Mouse (Mus musculus) ovary, postnatal 36 days (tissue): Measurements from ENCODE around the gene Ttll5.

Experiments used
- DNase-seq: peaks from one replicate; pipeline ENCODE4 v3.0.0; 2022; ENCODE audit warnings: low spot score, mixed read lengths

Ttll5 gene

DNA sequence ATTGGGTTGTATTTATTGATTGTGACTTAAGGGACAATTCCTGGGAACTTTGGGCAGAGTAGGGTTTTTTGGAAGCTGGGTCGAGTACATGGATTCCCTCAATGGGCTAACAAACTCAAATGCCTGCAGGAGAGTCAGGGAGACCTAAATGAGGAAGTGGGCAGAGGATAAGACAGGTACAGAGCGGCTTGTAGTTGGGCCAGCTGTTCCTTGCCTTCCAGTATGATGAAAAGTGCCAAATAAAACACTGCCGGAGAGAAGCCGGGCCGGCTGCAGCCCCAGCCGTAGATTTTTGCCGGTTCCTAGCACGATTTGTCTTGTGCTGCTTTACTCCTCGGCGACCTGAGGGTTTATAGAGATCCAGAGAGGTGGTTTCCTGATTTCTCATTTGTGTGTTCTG lies 104.1 kb downstream of the Ttll5 start:
- DNase-seq, result no peak

- DNase-seq, result no peak
These were observed 105.3 kb downstream of the Ttll5 start for GRCm38 (mm10) chr12:85929711-85930110.

DNA sequence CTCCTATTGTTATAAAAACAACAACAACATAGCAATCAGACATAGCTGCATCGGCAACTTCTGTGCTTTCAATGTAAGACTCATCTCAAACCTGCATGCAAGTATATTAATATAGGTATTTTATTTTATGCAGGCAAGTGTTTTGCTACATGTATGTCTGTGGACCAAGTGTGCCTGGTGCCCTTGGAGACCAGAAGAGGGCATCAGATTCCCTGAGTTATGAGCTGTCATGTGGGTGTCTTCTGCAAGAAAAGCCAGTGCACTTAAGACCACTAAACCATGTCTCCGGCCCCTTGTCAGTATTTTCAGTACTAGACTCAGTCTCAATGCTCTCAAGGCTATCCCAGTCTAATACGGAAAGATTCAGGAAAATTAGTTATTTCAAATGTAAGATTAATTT lies 106.3 kb downstream of the Ttll5 start:
- DNase-seq, result no peak

- no peak for DNase-seq
These were observed 108.8 kb downstream of the Ttll5 start for GRCm38 (mm10) chr12:85933241-85933640.

DNA sequence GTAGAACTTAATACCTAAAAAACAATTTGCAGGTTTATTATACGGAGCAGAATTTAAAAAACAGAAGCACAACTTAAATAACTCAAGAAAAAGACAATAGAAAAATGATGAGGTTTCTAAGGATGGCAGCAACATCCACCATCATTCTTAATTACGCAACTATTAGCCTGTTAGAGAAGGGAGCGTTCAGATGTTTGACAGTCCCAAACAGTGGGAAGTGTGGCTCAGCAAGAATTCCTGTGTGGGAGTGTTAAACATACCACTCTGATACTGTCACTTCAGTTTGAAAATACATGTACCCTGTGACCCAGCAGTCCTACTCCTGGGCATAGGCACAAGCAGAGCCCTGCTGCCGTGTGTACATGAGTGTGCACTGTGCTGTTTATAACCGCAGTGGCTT lies 112.9 kb downstream of the Ttll5 start:
- DNase-seq, result no peak

DNA sequence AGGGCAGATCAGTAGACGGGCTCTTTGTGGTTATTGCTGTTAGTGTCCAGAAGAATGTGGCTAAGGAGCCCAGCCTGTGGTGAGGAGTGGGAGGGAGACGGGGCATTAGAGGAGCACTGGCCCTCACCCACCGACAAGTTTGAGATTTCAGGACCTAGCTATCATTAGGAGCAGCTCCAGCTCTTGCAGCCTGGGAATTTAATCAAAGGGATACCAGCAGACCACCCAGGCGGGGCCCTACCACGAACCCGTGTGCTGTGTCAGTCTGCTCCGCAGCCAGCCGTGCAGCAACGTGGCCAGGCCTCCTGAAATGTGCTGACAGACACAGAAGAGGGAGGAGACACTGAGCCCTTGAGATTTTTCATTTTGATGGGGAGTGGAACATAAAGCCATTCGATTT lies 119.0 kb downstream of the Ttll5 start:
- DNase-seq, result no peak

DNA sequence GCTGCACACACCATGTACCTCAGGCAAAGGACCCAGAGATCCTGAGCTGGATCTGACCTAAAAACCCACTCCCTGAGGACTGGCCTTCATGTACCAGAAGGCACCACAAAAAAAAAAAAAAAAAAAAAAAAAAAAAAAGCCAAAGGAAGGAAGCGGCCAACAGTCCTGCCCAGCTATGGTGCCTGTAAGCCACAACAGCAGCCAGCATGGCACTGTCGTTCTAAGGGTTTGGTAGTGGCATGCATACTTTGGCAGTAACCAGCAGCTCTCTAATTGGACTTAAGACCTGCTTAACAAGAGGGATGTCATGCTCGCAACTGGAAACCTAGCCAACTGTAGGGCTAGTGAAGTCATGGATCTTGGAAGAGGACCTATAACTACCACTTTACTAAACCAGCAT lies 120.0 kb downstream of the Ttll5 start:
- DNase-seq, result no peak

DNA sequence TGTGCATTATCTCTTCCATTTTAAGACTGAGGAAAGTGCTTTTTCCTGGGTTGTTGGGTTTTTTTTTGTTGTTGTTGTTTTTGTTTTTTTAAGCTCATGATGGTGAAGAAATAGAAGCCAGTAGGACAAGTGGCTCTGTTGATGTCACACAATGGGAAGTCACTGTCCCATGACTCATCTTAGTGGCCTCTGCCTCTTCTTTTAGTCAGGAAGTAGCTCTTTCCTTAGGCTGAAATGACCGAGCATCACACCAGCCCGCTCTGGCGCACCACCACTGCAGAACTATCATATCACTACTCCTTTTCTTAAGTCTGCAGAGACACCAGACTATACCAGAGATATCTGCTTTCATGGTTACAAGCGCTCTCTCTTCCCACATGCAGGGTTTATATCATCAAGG lies 122.7 kb downstream of the Ttll5 start:
- no peak for DNase-seq

DNA sequence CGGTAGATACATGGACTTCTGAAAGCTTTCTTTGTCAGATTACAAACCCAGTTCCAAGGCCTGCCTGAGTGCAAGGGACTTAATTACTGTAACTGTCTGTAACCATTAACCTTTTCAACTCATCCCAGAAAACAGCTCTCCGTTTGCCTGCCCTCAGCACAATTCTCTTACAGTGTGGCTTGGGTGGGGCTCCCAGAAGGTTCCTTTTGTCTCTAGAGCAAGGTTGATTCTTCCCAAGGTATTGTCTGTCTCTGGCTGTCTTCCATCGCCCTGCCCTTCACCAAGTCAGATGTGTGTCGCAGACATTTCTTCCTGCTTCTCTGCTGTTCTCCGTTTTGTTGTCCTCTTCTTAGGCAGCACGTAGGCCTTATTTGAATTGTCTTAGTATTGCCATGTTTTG lies 125.2 kb downstream of the Ttll5 start:
- no peak for DNase-seq

DNA sequence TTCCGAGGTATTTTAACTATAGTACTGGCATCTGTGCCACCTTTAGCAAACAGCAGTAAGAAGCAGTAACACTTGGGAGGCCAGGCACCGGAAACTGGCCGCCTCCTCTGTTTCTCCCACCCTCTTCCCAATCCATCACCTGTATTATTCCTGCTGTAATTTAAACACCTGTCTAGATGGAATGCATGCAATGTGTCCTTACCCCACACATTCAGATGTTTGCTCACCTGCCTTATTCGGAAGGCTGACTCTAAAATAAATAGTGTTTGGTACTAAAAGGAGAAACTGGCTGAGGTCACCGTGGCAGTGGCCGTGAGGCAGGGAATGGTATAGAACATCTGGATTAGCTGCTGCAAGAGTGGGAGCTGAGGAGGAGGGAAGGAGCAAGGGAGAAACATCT lies 125.9 kb downstream of the Ttll5 start:
- DNase-seq, result no peak

GRCm38 (mm10) chr12:85951036-85951435 lies 126.6 kb downstream of the Ttll5 start:
- no peak for DNase-seq

DNA sequence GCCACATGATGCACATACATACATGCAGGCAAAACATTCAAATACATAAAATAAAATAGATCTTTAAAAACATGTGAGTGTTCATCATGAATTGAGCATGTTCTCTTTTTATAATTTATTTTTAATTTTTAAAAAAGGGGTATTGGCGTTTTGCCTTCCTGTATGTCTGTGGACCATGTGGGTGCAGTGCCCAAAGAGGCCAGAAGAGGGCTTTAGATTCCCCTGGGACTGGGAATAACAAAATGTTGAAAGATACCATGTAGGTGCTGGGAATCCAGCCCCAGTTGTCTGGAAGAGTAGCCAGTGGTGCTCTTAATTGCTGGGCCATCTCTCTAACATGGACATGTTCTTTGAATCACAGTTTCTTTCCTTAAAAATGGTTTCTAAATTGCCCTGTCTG lies 127.4 kb downstream of the Ttll5 start:
- DNase-seq, result no peak

- no peak for DNase-seq
These were observed 127.9 kb downstream of the Ttll5 start for GRCm38 (mm10) chr12:85952349-85952748.

DNA sequence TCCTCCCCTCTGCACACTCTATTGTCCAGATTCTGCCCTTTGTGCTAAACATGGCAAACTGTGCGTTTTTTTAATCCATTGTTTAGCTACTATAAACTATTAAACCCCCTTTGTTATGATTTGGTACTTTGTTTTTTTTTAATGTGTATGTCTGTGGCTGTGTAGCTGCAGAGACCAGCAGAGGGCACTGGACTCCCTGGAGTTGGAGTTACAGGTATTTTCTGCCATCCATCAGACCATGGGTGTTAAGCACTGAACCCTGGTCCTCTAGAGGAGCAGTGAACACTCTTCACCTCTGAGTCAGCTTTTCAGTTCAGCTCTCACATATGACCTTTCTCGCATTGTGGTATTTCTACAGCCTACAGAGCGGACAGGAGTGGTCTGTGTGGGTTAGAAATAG lies 129.7 kb downstream of the Ttll5 start:
- no peak for DNase-seq

DNA sequence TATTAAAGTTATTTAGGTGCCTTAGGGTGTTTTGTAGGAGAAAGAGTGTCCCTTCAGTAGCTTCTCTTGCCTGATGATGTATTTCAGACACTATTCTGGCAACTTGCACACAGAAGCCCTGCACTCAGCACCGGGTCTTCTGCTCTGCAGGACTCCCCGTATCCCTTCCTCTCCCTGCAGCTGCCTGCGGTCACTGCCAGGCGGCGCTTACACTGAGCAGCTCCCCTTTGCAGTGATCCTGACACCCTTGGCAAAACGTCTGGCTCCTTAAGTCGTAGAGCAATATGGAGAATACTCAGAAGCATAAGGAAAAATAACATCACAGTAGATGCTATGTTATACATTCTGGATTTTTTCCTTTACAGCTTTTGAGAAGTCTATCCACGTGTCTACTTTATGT lies 130.6 kb downstream of the Ttll5 start:
- no peak for DNase-seq

DNA sequence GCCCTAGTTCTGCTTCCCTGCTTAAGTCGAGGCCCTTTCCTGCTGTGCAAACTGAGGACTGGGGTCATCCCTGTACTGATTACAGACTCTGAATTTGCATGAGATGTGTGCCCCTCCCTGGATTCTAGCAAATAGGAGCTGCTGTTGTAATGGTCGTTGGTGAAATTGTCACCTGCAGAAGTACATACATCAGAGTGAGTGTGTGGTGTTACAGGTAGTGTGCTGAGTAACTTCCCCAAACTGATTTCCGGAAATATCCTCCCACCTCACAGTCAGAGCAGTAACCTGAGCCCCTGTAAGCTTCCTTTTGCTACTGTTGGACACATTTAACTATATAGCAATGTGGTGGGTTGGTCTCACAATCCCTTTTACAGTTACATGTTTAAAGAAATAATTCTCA lies 131.2 kb downstream of the Ttll5 start:
- no peak for DNase-seq

- DNase-seq, result no peak
These were observed 131.8 kb downstream of the Ttll5 start for GRCm38 (mm10) chr12:85956251-85956650.

DNA sequence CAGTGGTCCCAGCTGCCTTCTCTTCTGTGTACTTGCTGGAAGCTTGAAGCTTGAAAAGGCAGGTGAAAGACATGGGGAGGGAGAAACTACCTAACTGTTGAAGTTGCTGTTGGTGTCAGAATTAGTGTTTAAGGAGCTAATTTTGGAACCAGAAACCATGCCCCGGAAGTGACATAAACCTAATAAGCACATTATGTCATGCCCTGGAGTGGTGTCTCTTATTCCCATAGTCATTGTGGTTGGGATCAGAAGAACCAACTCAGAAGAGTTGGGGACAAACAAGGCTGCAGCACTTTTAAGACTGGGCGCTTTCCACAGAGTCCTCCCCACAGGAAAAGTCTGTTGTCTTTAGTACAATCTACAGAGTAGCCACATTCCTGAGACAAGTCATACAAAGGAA lies 134.0 kb downstream of the Ttll5 start:
- DNase-seq, result no peak

DNA sequence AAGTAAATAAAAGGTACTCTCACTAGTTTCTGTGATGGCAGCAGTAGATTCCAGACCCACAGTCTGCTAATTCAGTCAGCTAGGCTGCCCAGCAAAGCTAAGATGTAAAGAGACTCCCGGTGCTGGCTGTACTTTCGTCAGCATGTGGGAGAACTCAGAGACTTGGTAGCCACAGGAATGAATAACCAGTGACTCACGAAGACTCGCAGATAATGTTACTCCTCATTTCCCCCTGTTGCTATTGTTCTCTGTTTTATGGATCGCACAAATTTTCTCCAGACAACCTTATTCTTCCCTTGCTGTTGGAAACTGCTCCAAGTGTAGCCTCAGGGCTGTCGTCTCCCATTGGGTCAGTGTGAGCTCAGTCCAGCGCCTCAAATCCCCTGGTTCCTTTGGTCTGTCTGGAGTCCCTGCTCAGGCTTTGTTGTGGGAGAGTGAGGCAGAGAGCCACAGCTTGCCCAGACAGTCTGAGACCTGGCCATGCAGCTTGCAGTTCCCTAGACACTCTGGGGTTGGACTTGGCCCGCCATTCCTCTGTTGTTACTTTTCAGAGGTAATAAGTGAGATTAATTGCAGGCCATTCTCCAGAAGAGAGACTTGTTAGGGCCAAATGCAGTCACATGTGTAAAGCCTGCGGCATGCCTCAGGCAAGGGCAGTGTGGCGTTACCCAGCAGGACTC lies 135.5 kb downstream of the Ttll5 start:
- no peak for DNase-seq

DNA sequence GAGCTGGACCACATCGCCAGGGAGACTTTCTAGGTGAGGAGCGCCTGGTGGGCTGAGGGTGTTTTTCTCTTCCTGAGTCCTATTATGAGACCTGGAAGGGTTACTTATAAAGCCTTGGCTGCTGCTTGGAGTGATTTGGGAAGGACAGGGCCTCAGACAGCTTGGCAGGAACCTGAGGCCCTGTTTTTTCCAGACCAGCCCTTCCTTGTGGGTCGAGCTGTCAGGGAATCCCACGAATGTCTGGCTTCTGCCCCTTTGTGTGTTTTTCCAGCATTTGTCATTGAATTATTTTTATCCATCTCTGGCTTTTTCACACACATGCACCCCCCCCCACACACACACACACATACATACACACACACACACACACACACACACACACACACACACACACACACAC lies 136.2 kb downstream of the Ttll5 start:
- DNase-seq, result no peak

- no peak for DNase-seq
These were observed 138.7 kb downstream of the Ttll5 start for GRCm38 (mm10) chr12:85963160-85963559.

DNA sequence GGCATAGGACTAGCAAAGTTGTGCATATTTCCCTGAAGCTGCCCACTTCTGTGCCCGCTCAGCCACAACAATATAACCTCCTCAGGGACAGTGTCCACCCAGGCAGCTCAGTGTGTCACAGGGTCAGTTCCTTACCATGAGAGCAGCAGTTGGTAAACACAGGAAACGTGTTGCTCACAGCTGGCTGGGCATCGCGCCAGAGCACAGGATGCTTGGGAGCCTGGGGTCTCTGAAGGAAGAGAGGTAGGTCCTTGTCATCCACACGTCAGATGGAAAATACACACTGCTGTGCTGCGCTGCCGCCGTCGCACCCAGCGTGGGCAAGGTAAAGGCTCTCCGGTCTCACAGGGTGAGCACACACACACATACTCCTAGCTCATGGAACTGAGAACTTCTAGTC lies 139.2 kb downstream of the Ttll5 start:
- peak; percentile 31 for DNase-seq

DNA sequence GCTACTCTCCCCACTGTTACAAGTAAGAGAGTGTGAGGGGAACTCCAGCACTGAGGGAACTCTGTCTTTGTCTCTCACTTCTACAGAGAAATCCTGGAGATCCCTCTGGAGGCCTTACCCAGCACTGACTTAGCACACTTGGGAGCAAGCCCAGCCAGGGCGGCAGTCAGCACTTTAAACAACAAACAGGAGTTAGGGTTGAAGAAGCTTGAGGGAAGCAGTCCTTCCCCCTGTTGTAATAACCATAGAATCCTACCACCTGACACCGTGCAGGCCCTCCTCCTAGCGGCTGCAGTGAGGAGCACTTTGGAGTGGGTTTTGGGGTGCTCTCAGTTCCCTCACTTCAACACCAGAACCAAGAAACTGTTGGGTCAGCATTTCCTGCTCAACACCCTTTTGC lies 140.0 kb downstream of the Ttll5 start:
- no peak for DNase-seq

GRCm38 (mm10) chr12:85967812-85968211 lies 143.4 kb downstream of the Ttll5 start:
- DNase-seq, result no peak

DNA sequence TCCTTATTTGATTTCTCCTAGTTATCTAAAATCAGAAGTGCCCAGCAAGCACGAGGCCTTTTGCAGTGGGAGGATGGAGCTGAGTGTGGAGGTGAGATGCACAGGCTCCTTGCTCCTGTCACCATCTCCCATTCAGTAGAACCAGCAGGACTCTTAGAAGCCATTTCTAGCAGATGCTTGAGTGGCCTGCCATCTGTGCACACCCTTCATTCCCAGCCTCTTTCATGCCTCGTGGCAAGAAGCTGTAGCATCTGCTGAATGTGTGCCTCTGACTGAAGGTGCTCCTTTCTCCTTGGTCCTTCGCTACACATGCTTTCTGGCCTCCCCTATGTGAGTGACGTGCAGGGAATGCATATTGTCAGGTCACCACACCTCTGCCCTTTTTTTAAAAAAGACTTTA lies 143.9 kb downstream of the Ttll5 start:
- DNase-seq, result no peak
